Mouse (Mus musculus) right cerebral cortex, adult 18-20 months (tissue): Measurements from ENCODE around the gene Itgb1.

ENCODE experiments used
- DNase-seq: peaks from one replicate; pipeline ENCODE4 v3.0.0; 2022; ENCODE audit warnings: mixed read lengths

Gene Itgb1

GRCm38 (mm10) chr8:128684609-128685506 lies 596 bp upstream of the Itgb1 start:
- DNase-seq: no peak

GRCm38 (mm10) chr8:128686429-128686990 lies 1.1 kb downstream of the Itgb1 start:
- DNase-seq: no peak

GRCm38 (mm10) chr8:128688679-128689078 lies 3.2 kb downstream of the Itgb1 start:
- DNase-seq: no peak

- DNase-seq: no peak
Measured at GRCm38 (mm10) chr8:128690056-128690455, 4.6 kb downstream of the Itgb1 start.

- no peak for DNase-seq
Measured at GRCm38 (mm10) chr8:128696701-128697397, 11.4 kb downstream of the Itgb1 start.

- no peak for DNase-seq
Measured at GRCm38 (mm10) chr8:128697945-128698344, 12.5 kb downstream of the Itgb1 start.

GRCm38 (mm10) chr8:128704376-128704775 lies 18.9 kb downstream of the Itgb1 start:
- DNase-seq: no peak

- DNase-seq: peak; percentile 13
Measured at GRCm38 (mm10) chr8:128704836-128705235, 19.4 kb downstream of the Itgb1 start.

- peak; percentile 53 for DNase-seq
Measured at GRCm38 (mm10) chr8:128709261-128709660, 23.8 kb downstream of the Itgb1 start.

GRCm38 (mm10) chr8:128716184-128716583 lies 30.7 kb downstream of the Itgb1 start:
- DNase-seq: peak; percentile 50

- DNase-seq: peak; percentile 35
Measured at GRCm38 (mm10) chr8:128724819-128725218, 39.4 kb downstream of the Itgb1 start.

- DNase-seq: no peak
Measured at GRCm38 (mm10) chr8:128727213-128727612, 41.8 kb downstream of the Itgb1 start.

- no peak for DNase-seq
Measured at GRCm38 (mm10) chr8:128732254-128732653, 46.8 kb downstream of the Itgb1 start.

GRCm38 (mm10) chr8:128734118-128734517 lies 48.7 kb downstream of the Itgb1 start:
- no peak for DNase-seq

GRCm38 (mm10) chr8:128735692-128736091 lies 50.2 kb downstream of the Itgb1 start:
- DNase-seq: peak; percentile 29
